Mouse (Mus musculus): Measurements from ENCODE around the gene Slc22a3. TPM values are rescaled to one million over a fixed set of nuclear protein-coding genes. Genes with fewer than 3 reads are reported as not detected.

Gene Slc22a3
- polyA plus RNA-seq, 1 experiment from 2014 or later: 0.17 TPM

DNA sequence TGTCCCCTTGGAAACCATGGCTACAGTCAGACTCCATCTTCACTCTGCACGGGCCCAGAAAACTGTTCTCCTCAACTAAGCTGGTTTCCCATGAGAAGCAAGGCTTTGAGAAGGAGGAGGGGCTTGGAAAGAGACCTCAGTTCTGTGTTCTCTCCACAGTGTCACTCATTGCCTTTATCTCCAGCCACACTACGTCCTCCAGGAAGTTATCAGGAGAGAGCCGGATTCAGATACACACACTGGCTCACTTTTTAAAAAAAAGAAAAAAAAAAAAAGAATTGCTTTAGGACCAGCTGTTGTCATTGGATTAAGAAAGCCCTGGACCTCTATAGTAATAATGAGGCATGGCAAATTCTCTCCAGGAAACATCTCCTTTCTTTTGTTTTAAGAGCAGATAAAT is 80.3 kb downstream of the Slc22a3 start:
- Histone ChIP-seq H3K4me1 (ENCODE audit: control insufficient read depth, insufficient read depth, low read length) (peaks cover 10% of the 10 kb centered on the region), H3K9me3 (ENCODE audit: control insufficient read depth, low read length) (no peaks in the 10 kb centered on the region), H3K36me3 (ENCODE audit: control insufficient read depth, insufficient read depth, low read length) (no peaks in the 10 kb centered on the region), H3K27me3 (ENCODE audit: control insufficient read depth, insufficient read depth, low read length) (no peaks in the 10 kb centered on the region), H3K4me3 (ENCODE audit: low read depth, low read length) (no peak overlapping the region), H3K27ac (replicated peaks; ENCODE audit: low read depth, low read length) (no peak overlapping the region), H3K4me2 (ENCODE audit: low read depth, severe bottlenecking) (no peak overlapping the region), H3K9ac (ENCODE audit: low read length) (no peak overlapping the region)
- ATAC-seq (ENCODE audit: insufficient number of reproducible peaks, low FRiP score, low TSS enrichment, low read depth) (no peak), DNase-seq (ENCODE audit: low spot score) (no peak)
- WGBS: 68% methylated on average over 3 of the region's 3 CpGs

DNA sequence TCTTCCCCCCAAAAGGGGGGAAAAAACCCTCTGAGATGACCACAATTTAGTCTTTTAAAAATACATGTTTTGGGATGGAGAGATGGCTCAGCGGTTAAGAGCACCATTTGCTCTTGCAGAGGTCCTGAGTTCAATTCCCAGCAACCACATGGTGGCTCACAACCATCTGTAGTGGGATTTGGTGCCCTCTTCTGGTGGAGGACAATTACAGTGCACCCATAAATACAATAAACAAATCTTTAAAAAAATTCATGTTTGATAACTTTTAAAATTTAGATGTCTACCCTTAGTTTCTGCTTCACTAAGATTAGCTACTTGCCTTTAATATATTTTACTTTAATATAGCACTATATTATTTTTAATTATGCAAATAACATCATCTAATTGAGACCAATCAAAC is 85.4 kb downstream of the Slc22a3 start:
- Histone ChIP-seq H3K27me3 (ENCODE audit: control insufficient read depth, insufficient read depth, low read length) (no peaks in the 10 kb centered on the region), H3K27ac (replicated peaks; ENCODE audit: low read depth, low read length) (no peak overlapping the region), H3K4me1 (ENCODE audit: control insufficient read depth, insufficient read depth, low read length) (no peaks in the 10 kb centered on the region), H3K4me3 (ENCODE audit: low read depth, low read length) (no peak overlapping the region), H3K9me3 (ENCODE audit: control insufficient read depth, low read length) (no peaks in the 10 kb centered on the region), H3K4me2 (ENCODE audit: low read depth, severe bottlenecking) (no peak overlapping the region), H3K36me3 (ENCODE audit: control insufficient read depth, insufficient read depth, low read length) (no peaks in the 10 kb centered on the region), H3K9ac (ENCODE audit: low read length) (no peak overlapping the region)
- WGBS: 85% methylated on average over 1 of the region's 1 CpGs
- ATAC-seq (ENCODE audit: insufficient number of reproducible peaks, low FRiP score, low TSS enrichment, low read depth) (no peak), DNase-seq (ENCODE audit: low spot score) (no peak)

DNA sequence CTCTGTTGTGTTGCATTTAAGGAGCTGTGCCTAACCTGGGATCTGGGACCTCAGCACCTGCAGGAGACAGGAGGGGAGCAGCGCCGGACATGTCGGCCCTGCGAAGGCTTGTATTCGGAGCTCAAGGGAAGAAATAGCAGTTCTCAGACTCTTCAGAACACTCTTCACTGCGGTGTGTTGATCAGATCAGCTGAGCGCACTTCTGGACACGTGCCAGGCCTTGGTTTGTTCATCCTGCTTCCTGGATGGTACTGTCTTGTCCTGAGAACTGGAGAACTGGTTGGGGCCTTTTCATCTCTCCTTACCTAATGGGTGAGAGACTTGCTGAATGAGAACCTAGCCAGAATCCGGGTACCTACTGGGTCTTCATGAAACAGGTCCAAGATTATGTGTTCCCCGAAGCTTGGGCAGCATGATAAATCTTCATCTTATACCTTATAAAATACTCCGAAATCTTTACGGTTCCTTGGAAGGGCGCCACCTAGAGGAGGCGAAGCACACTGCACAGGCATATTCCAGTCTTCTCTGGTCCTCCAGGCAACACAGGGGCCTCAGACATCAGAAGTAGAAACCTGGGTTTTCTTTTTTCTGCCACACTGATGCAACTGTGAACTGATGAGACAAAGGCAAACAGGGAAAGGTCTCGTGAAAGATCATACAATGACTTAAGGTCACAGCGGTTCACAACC is 86.5 kb downstream of the Slc22a3 start:
- no peak for ATAC-seq (ENCODE audit: insufficient number of reproducible peaks, low FRiP score, low TSS enrichment, low read depth)
- no peak overlapping the region for H3K4me3 ChIP-seq (ENCODE audit: low read depth, low read length)
- no peaks in the 10 kb centered on the region for H3K36me3 ChIP-seq (ENCODE audit: control insufficient read depth, insufficient read depth, low read length)
- no peak overlapping the region for H3K9ac ChIP-seq (ENCODE audit: low read length)
- H3K4me2 ChIP-seq (ENCODE audit: low read depth, severe bottlenecking): no peak overlapping the region
- H3K27ac ChIP-seq (replicated peaks; ENCODE audit: low read depth, low read length): no peak overlapping the region
- no peaks in the 10 kb centered on the region for H3K9me3 ChIP-seq (ENCODE audit: control insufficient read depth, low read length)
- 67% methylated on average over 16 of the region's 16 CpGs for WGBS
- DNase-seq (ENCODE audit: low spot score): no peak
- no peaks in the 10 kb centered on the region for H3K27me3 ChIP-seq (ENCODE audit: control insufficient read depth, insufficient read depth, low read length)
- no peaks in the 10 kb centered on the region for H3K4me1 ChIP-seq (ENCODE audit: control insufficient read depth, insufficient read depth, low read length)

DNA sequence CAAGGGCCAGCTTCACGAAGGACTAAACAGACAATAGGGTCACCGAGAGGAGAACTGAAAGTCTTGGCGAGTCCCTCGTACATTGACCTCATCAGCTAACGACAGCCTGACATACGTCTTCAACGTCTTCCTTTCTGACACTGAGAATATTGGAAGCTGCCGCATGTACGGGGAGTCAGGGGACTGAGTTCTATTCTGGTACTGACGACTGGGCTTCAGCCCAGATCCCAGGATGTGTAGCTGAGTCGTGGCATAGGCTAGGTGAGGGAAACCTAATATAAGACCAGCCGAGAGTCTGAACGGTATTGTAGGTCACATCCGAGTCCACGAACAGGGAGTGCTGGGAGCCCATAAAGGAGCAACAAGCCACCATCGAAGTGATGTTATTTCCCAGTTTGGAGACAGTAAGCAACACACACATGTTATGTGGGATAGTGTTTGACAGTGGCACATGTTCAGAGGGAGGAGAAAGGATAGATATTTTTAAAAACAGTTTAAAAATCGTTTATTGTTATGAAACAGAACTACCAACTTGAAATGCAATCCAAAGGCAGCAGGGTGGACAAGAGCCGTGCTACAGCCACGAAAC is 87.9 kb downstream of the Slc22a3 start:
- H3K36me3 ChIP-seq (ENCODE audit: control insufficient read depth, insufficient read depth, low read length): no peaks in the 10 kb centered on the region
- H3K9me3 ChIP-seq (ENCODE audit: control insufficient read depth, low read length): no peaks in the 10 kb centered on the region
- peaks cover 7% of the 10 kb centered on the region for H3K4me1 ChIP-seq (ENCODE audit: control insufficient read depth, insufficient read depth, low read length)
- no peak overlapping the region for H3K4me2 ChIP-seq (ENCODE audit: low read depth, severe bottlenecking)
- no peak overlapping the region for H3K9ac ChIP-seq (ENCODE audit: low read length)
- WGBS: 82% methylated on average over 19 of the region's 19 CpGs
- ATAC-seq (ENCODE audit: insufficient number of reproducible peaks, low FRiP score, low TSS enrichment, low read depth) (no peak), DNase-seq (ENCODE audit: low spot score) (no peak)
- no peaks in the 10 kb centered on the region for H3K27me3 ChIP-seq (ENCODE audit: control insufficient read depth, insufficient read depth, low read length)
- H3K4me3 ChIP-seq (ENCODE audit: low read depth, low read length): no peak overlapping the region
- no peak overlapping the region for H3K27ac ChIP-seq (replicated peaks; ENCODE audit: low read depth, low read length)

DNA sequence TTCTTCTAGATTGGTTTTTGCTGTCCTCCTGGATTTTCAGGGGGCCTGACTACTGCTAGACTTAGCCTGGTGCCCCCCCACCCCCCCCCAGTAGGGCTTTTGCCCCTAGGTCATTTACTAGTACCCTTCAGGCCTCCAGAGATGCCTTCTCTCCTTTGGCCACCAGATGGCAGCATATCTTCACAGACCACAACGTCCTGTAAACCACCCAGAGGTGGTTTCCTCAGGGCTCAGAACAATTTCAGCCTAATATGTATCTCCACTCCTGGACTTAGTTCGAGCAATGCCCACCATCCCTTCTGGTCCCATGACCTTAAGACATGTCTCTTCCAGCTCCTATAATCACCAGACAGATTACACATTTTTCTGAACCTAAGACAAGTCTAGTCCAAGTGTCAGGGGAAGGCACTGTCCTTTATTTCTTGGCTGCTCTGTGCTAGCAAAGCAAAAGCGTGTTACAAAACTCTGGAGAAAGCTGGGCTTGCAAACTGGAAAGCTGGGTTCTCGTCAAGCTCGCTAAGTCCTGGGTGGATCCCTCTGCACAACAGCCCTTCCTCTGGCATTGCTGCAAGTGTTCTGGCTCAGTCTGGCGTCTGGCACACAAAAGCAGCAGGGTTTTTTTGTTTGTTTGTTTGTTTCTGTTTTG is 91.1 kb downstream of the Slc22a3 start:
- 41% methylated on average over 6 of the region's 6 CpGs for WGBS
- no peak overlapping the region for H3K27ac ChIP-seq (replicated peaks; ENCODE audit: low read depth, low read length)
- no peak overlapping the region for H3K9ac ChIP-seq (ENCODE audit: low read length)
- peaks cover 13% of the 10 kb centered on the region for H3K4me1 ChIP-seq (ENCODE audit: control insufficient read depth, insufficient read depth, low read length)
- H3K9me3 ChIP-seq (ENCODE audit: control insufficient read depth, low read length): no peaks in the 10 kb centered on the region
- ATAC-seq (ENCODE audit: insufficient number of reproducible peaks, low FRiP score, low TSS enrichment, low read depth) (no peak), DNase-seq (ENCODE audit: low spot score) (peak; percentile 91)
- no peaks in the 10 kb centered on the region for H3K27me3 ChIP-seq (ENCODE audit: control insufficient read depth, insufficient read depth, low read length)
- H3K4me3 ChIP-seq (ENCODE audit: low read depth, low read length): no peak overlapping the region
- no peak overlapping the region for H3K4me2 ChIP-seq (ENCODE audit: low read depth, severe bottlenecking)
- no peaks in the 10 kb centered on the region for H3K36me3 ChIP-seq (ENCODE audit: control insufficient read depth, insufficient read depth, low read length)

DNA sequence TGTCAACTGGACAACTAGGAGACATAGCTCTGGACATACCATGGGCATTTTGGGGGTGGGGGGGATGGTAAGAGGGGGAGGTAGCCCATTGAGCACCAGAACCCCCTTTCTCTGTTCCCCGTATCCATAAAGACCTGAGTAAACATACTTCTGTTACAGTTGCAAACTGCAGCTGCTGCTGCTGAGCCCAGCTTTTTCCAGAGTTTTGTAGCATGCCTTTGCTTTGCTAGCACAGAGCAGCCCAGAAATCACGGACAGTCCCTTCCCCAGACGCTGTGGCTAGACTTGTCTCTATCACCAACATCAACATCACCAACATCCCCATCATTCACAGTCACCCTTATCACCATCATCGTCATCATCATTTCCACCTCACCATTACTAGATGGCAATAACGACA is 91.8 kb downstream of the Slc22a3 start:
- H3K27ac ChIP-seq (replicated peaks; ENCODE audit: low read depth, low read length): peak overlapping the region; percentile 67; the same call in 1 of the 2 replicates
- peaks cover 13% of the 10 kb centered on the region for H3K4me1 ChIP-seq (ENCODE audit: control insufficient read depth, insufficient read depth, low read length)
- H3K9ac ChIP-seq (ENCODE audit: low read length): no peak overlapping the region
- H3K36me3 ChIP-seq (ENCODE audit: control insufficient read depth, insufficient read depth, low read length): no peaks in the 10 kb centered on the region
- H3K4me2 ChIP-seq (ENCODE audit: low read depth, severe bottlenecking): no peak overlapping the region
- no peak overlapping the region for H3K4me3 ChIP-seq (ENCODE audit: low read depth, low read length)
- ATAC-seq (ENCODE audit: insufficient number of reproducible peaks, low FRiP score, low TSS enrichment, low read depth) (no peak), DNase-seq (ENCODE audit: low spot score) (no peak)
- no peaks in the 10 kb centered on the region for H3K9me3 ChIP-seq (ENCODE audit: control insufficient read depth, low read length)
- WGBS: 70% methylated on average over 5 of the region's 5 CpGs
- no peaks in the 10 kb centered on the region for H3K27me3 ChIP-seq (ENCODE audit: control insufficient read depth, insufficient read depth, low read length)

DNA sequence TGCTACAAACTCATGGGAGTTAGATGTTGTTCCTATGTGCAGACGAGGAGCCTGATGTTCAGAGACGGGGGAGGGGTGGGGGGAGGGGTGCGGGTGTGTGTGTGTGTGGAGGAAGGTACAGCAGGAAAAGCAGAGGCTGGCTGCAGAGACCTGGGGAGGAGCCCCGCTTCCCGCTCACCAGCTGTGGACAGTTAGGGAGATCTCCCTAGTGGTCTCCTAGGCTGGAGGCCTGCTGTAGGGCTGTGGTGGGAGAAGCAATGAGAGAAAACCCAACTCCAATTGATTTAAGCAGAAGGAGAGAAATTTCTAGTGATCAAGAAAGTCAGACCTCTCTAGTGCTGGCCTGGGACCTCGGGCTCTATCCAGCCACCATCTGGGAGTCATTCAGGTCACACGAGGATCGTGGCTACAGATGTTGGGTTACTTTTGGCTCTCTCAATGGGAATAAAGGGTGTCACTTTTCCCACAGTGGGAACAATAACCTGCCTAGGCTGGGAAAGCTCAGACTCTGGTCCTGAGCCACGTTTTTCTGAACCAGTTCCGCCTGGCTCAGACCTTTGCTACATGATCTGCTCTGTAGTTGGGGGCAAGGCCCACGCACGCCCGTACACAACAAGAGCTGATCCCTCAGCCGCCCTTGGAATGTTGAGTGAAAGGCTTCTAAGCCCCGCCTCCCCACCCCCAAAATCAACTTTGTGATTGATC is 92.3 kb downstream of the Slc22a3 start:
- H3K36me3 ChIP-seq (ENCODE audit: control insufficient read depth, insufficient read depth, low read length): no peaks in the 10 kb centered on the region
- DNase-seq (ENCODE audit: low spot score) (peak; percentile 48), ATAC-seq (ENCODE audit: insufficient number of reproducible peaks, low FRiP score, low TSS enrichment, low read depth) (peak; percentile 70)
- H3K9me3 ChIP-seq (ENCODE audit: control insufficient read depth, low read length): no peaks in the 10 kb centered on the region
- H3K27me3 ChIP-seq (ENCODE audit: control insufficient read depth, insufficient read depth, low read length): no peaks in the 10 kb centered on the region
- WGBS: 34% methylated on average over 15 of the region's 15 CpGs
- no peak overlapping the region for H3K4me3 ChIP-seq (ENCODE audit: low read depth, low read length)
- H3K9ac ChIP-seq (ENCODE audit: low read length): peak overlapping the region; percentile 27; the same call in 1 of the 2 replicates
- no peak overlapping the region for H3K4me2 ChIP-seq (ENCODE audit: low read depth, severe bottlenecking)
- H3K4me1 ChIP-seq (ENCODE audit: control insufficient read depth, insufficient read depth, low read length): peaks cover 13% of the 10 kb centered on the region
- peak overlapping the region; percentile 67 for H3K27ac ChIP-seq (replicated peaks; ENCODE audit: low read depth, low read length)

DNA sequence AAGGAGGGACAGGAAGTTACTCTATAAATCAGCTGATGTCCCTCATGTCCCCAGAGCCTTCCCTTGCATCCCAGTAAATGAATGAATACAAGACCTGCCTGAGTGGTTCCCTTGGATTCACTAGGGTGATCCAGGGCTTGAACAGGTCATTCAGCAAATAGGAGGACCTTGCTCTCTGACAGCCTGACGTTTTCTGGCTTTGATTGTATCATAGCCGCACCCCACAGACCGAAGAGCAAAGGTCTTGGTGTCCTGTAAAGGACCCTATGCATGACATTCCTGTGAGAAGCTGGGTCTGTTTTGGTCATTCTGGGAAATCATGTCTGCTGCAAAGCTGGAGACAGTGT is 94.6 kb downstream of the Slc22a3 start:
- ATAC-seq (ENCODE audit: insufficient number of reproducible peaks, low FRiP score, low TSS enrichment, low read depth): no peak
- WGBS: 69% methylated on average over 3 of the region's 3 CpGs
- no peaks in the 10 kb centered on the region for H3K36me3 ChIP-seq (ENCODE audit: control insufficient read depth, insufficient read depth, low read length)
- no peak overlapping the region for H3K4me3 ChIP-seq (ENCODE audit: low read depth, low read length)
- peaks cover 15% of the 10 kb centered on the region for H3K4me1 ChIP-seq (ENCODE audit: control insufficient read depth, insufficient read depth, low read length)
- H3K9me3 ChIP-seq (ENCODE audit: control insufficient read depth, low read length): no peaks in the 10 kb centered on the region
- no peaks in the 10 kb centered on the region for H3K27me3 ChIP-seq (ENCODE audit: control insufficient read depth, insufficient read depth, low read length)
- H3K9ac ChIP-seq (ENCODE audit: low read length): no peak overlapping the region
- DNase-seq (ENCODE audit: low spot score): no peak
- H3K4me2 ChIP-seq (ENCODE audit: low read depth, severe bottlenecking): no peak overlapping the region
- no peak overlapping the region for H3K27ac ChIP-seq (replicated peaks; ENCODE audit: low read depth, low read length)
